Mouse (Mus musculus) erythroblast, embryonic 14.5 days (primary cell): Measurements from ENCODE around the gene Megf8. TPM values are rescaled to one million over a fixed set of nuclear protein-coding genes. Genes with fewer than 3 reads are reported as not detected.

ENCODE experiments used
- H3K27me3 ChIP-seq: 2 replicates; pipeline ENCODE4 v1.6.1; 2012; ENCODE audit warnings: inconsistent platforms; ENCODE audit not compliant: control insufficient read depth
- H3K36me3 ChIP-seq: 2 replicates; pipeline ENCODE4 v1.6.1; 2012; ENCODE audit warnings: mild to moderate bottlenecking, inconsistent platforms; ENCODE audit not compliant: control insufficient read depth
- H3K4me1 ChIP-seq: 2 replicates; pipeline ENCODE4 v1.6.1; 2012; ENCODE audit warnings: inconsistent platforms; ENCODE audit not compliant: control insufficient read depth
- H3K4me3 ChIP-seq: replicated peaks from 2 replicates; pipeline ENCODE3; 2012; ENCODE audit warnings: moderate library complexity, mild to moderate bottlenecking, inconsistent platforms
- H3K9me3 ChIP-seq: 2 replicates; pipeline ENCODE4 v1.6.1; 2012; ENCODE audit warnings: low read length, inconsistent platforms, mixed read lengths; ENCODE audit not compliant: control insufficient read depth
- GATA1 ChIP-seq: IDR thresholded peaks from 2 replicates; pipeline ENCODE4 v1.6.1; 2012; ENCODE audit warnings: low read length, inconsistent platforms, mixed read lengths
- TAL1 ChIP-seq: IDR thresholded peaks from 3 replicates; pipeline ENCODE4 v1.6.1; 2012; ENCODE audit warnings: low read length, inconsistent platforms, mixed read lengths
- polyA plus RNA-seq: library from polyadenylated mRNA; stranded (reverse); fragments of >175 nt; gene quantifications from 2 replicates; pipeline ENCODE4 v1.2.3, GENCODE M21; 2012

The Megf8 gene
- polyA plus RNA-seq, 1 experiment, result 0.16 TPM

GRCm38 (mm10) chr7:25348861-25349260 lies 31.9 kb downstream of the Megf8 start:
- Histone ChIP-seq H3K4me1 (no peaks in the 10 kb centered on the region; the same call in 1 of the 2 replicates), H3K36me3 (peaks cover 6% of the 10 kb centered on the region), H3K9me3 (peaks cover 11% of the 10 kb centered on the region), H3K4me3 (no peak overlapping the region), H3K27me3 (no peaks in the 10 kb centered on the region)
- no peak for TF ChIP-seq TAL1
- TF ChIP-seq GATA1, result no peak

- no peaks in the 10 kb centered on the region; the same call in 1 of the 2 replicates for H3K36me3 ChIP-seq
Measured at GRCm38 (mm10) chr7:25358721-25359206, 41.8 kb downstream of the Megf8 start.

GRCm38 (mm10) chr7:25363151-25363550 lies 46.2 kb downstream of the Megf8 start:
- TF ChIP-seq GATA1 (no peak), TAL1 (no peak)

More at GRCm38 (mm10) chr7:25358721-25359206, 41.8 kb downstream of the Megf8 start:
- Histone ChIP-seq H3K27me3 (no peaks in the 10 kb centered on the region), H3K4me1 (no peaks in the 10 kb centered on the region), H3K4me3 (no peak overlapping the region), H3K9me3 (no peaks in the 10 kb centered on the region)
- TF ChIP-seq TAL1 (no peak), GATA1 (no peak)

GRCm38 (mm10) chr7:25363632-25364031 lies 46.7 kb downstream of the Megf8 start:
- peaks cover 31% of the 10 kb centered on the region for H3K27me3 ChIP-seq
- no peak for TF ChIP-seq TAL1
- no peak for TF ChIP-seq GATA1
- H3K36me3 ChIP-seq, result no peaks in the 10 kb centered on the region; the same call in 1 of the 2 replicates
- H3K4me1 ChIP-seq, result no peaks in the 10 kb centered on the region
- H3K4me3 ChIP-seq, result no peak overlapping the region
- H3K9me3 ChIP-seq, result no peaks in the 10 kb centered on the region

More at GRCm38 (mm10) chr7:25363151-25363550, 46.2 kb downstream of the Megf8 start:
- no peaks in the 10 kb centered on the region for H3K4me1 ChIP-seq
- no peaks in the 10 kb centered on the region for H3K9me3 ChIP-seq
- H3K36me3 ChIP-seq, result no peaks in the 10 kb centered on the region; the same call in 1 of the 2 replicates
- H3K27me3 ChIP-seq, result peaks cover 27% of the 10 kb centered on the region
- H3K4me3 ChIP-seq, result no peak overlapping the region

- no peak overlapping the region for H3K4me3 ChIP-seq
- no peaks in the 10 kb centered on the region for H3K9me3 ChIP-seq
- TF ChIP-seq TAL1 (no peak), GATA1 (no peak)
- no peaks in the 10 kb centered on the region; the same call in 1 of the 2 replicates for H3K36me3 ChIP-seq
- peaks cover 45% of the 10 kb centered on the region for H3K27me3 ChIP-seq
- H3K4me1 ChIP-seq, result no peaks in the 10 kb centered on the region
Measured at GRCm38 (mm10) chr7:25365937-25366625, 49.1 kb downstream of the Megf8 start.

GRCm38 (mm10) chr7:25367632-25368293 lies 50.8 kb downstream of the Megf8 start:
- TF ChIP-seq TAL1 (no peak), GATA1 (no peak)
- no peaks in the 10 kb centered on the region for H3K36me3 ChIP-seq
- no peaks in the 10 kb centered on the region for H3K9me3 ChIP-seq
- no peak overlapping the region for H3K4me3 ChIP-seq
- no peaks in the 10 kb centered on the region for H3K4me1 ChIP-seq
- H3K27me3 ChIP-seq, result peaks cover 45% of the 10 kb centered on the region

- no peaks in the 10 kb centered on the region for H3K4me1 ChIP-seq
- H3K9me3 ChIP-seq, result no peaks in the 10 kb centered on the region
- H3K36me3 ChIP-seq, result no peaks in the 10 kb centered on the region
- peaks cover 45% of the 10 kb centered on the region for H3K27me3 ChIP-seq
- TF ChIP-seq GATA1 (no peak), TAL1 (no peak)
- H3K4me3 ChIP-seq, result no peak overlapping the region
Measured at GRCm38 (mm10) chr7:25368333-25368732, 51.4 kb downstream of the Megf8 start.

GRCm38 (mm10) chr7:25369058-25369749 lies 52.2 kb downstream of the Megf8 start, which contains the start of gene Cnfn:
TSS of gene Cnfn (minus strand) at chr7:25369724.
- no peaks in the 10 kb centered on the region for H3K36me3 ChIP-seq
- H3K4me1 ChIP-seq, result no peaks in the 10 kb centered on the region
- no peak within 1 kb of the TSS for H3K4me3 ChIP-seq
- H3K9me3 ChIP-seq, result no peaks in the 10 kb centered on the region
- peaks cover 45% of the 10 kb centered on the region for H3K27me3 ChIP-seq
- TF ChIP-seq TAL1 (no peak), GATA1 (no peak)

- Histone ChIP-seq H3K27me3 (peaks cover 25% of the 10 kb centered on the region), H3K36me3 (no peaks in the 10 kb centered on the region), H3K4me3 (no peak overlapping the region), H3K9me3 (no peaks in the 10 kb centered on the region), H3K4me1 (peaks cover 9% of the 10 kb centered on the region)
- TF ChIP-seq GATA1 (no peak), TAL1 (no peak)
Measured at GRCm38 (mm10) chr7:25372441-25372840, 55.5 kb downstream of the Megf8 start.
